Mouse (Mus musculus): ENCODE measurements around the gene Stoml3. TPM values are rescaled to one million over a fixed set of nuclear protein-coding genes. Genes with fewer than 3 reads are reported as not detected.

Stoml3 gene
- polyA plus RNA-seq, 1 experiment from 2014 or later = not detected

DNA sequence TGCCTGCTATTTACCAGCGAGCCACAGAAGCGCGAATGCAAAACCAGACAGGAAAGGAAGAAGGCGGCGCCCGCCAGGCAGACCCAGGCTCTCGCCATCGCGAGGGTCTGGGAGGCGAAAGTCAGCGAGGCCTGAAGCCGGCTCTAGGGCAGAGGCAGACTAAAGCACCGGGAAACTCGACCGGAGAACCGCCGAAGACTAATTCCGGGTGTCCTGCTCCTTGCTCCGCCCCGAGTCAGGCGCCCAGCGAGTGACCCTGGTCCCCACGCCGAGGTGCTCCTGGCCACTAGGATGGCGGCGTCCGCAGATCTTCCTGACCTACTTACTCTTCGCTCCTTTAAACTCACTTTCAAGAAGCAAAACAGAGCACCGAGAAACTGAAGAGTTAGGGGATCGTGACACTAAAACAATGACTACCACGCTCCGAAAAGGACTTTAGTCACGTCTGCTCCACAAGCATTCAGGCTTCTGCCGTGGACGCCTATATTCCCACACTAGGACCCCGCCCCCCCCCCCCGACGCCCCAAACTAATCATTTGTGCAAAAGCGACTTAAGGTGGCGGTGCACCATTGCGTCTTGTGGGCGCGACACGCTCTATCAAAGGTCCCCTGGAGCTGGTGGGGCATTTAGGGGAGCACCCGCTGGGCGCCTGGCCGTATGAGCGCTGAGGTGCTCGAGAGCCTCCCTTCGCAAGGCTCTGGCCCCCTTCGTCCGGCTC is 25.2 kb upstream of the Stoml3 start, which contains the start of the genes Nhlrc3 and Proser1:
Gene Nhlrc3, minus strand, starts transcription at position 287 of the 719 bp plus-strand sequence.
Gene Proser1, plus strand, starts transcription at position 621 of the 719 bp plus-strand sequence.
- H3K36me3 ChIP-seq = peaks cover 33% of the 10 kb centered on the region
- no peaks in the 10 kb centered on the region for H3K9me3 ChIP-seq (replicated peaks)
- peak within 1 kb of the TSS; percentile 86 for H3K27ac ChIP-seq
- peak within 1 kb of the TSS; percentile 79 for H3K4me2 ChIP-seq
- H3K4me1 ChIP-seq = peaks cover 46% of the 10 kb centered on the region
- ATAC-seq = peak; percentile 92
- H3K4me3 ChIP-seq = peak within 1 kb of the TSS; percentile 97
- H3K9ac ChIP-seq = peak within 1 kb of the TSS; percentile 88
- WGBS (ENCODE audit: insufficient replicate concordance) = under 1% methylated on average over 52 of the region's 52 CpGs
- H3K27me3 ChIP-seq (replicated peaks) = no peaks in the 10 kb centered on the region

DNA sequence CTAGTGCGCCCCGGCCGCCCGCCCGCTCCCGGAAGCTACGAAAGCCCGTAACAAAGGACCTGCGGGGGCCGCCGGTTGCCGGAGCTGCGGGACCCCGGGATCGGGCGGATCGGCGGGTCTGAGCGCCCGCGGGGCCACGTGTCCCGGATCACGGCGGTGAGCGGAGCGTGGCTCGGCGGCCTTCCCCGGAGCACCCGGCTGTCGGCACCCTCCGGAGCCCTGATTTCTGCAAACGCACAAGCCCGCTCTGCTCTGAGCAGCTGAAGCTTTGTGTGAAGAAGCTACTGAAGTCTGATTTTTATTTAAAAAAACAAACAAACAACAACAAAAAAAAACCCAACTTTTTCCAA is 24.7 kb upstream of the Stoml3 start:
- Histone ChIP-seq H3K4me2 (peak overlapping the region; percentile 79), H3K27me3 (replicated peaks) (no peaks in the 10 kb centered on the region), H3K4me1 (peaks cover 51% of the 10 kb centered on the region), H3K4me3 (peak overlapping the region; percentile 97), H3K27ac (peak overlapping the region; percentile 86), H3K9me3 (replicated peaks) (no peaks in the 10 kb centered on the region), H3K36me3 (peaks cover 34% of the 10 kb centered on the region), H3K9ac (peak overlapping the region; percentile 88)
- ATAC-seq = peak; percentile 59
- WGBS (ENCODE audit: insufficient replicate concordance) = under 1% methylated on average over 35 of the region's 35 CpGs

DNA sequence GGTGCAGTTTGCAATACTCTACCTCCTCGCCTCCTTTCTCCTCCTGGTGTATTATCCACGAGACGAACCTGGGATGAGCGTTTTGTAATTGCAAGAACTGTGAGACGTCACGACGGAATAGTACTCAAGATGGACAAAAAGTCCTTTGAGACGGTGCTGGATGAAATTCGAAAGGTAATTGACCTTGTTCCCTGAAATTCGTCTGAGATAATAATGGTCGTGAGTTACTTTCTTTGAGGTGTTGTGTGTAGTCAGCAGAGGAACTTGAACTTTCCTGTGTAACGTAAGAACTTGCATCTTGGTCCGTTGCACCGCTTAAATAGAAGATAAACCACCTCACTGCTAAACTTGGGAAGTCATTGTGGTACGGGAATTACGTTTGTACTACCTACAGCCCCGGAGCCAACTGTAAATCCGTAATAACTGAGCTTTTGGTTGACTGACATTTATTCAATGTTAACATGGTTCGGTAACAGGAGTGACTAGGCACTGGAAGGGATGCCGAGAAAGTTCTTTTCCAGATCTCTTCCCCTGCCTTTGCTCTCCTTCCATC is 24.2 kb upstream of the Stoml3 start:
- peak overlapping the region; percentile 97 for H3K4me3 ChIP-seq
- peak overlapping the region; percentile 88 for H3K9ac ChIP-seq
- H3K9me3 ChIP-seq (replicated peaks) = no peaks in the 10 kb centered on the region
- peak overlapping the region; percentile 86 for H3K27ac ChIP-seq
- peaks cover 36% of the 10 kb centered on the region for H3K36me3 ChIP-seq
- WGBS (ENCODE audit: insufficient replicate concordance) = under 1% methylated on average over 20 of the region's 20 CpGs
- no peak for ATAC-seq
- peak overlapping the region; percentile 79 for H3K4me2 ChIP-seq
- H3K4me1 ChIP-seq = peaks cover 54% of the 10 kb centered on the region
- no peaks in the 10 kb centered on the region for H3K27me3 ChIP-seq (replicated peaks)

DNA sequence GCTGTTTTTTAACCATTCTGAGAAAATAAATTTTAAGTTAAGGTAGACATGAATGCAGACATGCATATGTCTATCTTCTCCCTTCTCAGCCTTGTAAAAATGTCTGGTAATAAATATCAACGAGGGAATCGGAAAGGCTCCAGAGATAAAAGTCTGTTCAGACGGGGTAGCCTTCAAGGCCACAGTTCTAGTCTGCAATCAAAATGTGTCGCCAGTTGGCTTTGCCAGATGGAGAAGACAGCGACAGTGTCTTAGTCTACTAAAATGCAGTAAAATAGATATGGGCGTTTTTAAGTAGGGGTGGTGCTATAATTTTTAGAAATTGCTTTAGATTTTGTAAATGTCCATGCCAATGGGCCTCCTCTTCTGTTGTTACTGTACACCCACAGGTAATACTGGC is 23.1 kb upstream of the Stoml3 start:
- Histone ChIP-seq H3K9ac (peak overlapping the region; percentile 88), H3K36me3 (peaks cover 36% of the 10 kb centered on the region), H3K4me3 (peak overlapping the region; percentile 97), H3K27ac (peak overlapping the region; percentile 17; the same call in 1 of the 2 replicates), H3K4me2 (peak overlapping the region; percentile 79), H3K27me3 (replicated peaks) (no peaks in the 10 kb centered on the region), H3K4me1 (peaks cover 61% of the 10 kb centered on the region), H3K9me3 (replicated peaks) (no peaks in the 10 kb centered on the region)
- no peak for ATAC-seq
- WGBS (ENCODE audit: insufficient replicate concordance) = 12% methylated on average over 6 of the region's 6 CpGs

DNA sequence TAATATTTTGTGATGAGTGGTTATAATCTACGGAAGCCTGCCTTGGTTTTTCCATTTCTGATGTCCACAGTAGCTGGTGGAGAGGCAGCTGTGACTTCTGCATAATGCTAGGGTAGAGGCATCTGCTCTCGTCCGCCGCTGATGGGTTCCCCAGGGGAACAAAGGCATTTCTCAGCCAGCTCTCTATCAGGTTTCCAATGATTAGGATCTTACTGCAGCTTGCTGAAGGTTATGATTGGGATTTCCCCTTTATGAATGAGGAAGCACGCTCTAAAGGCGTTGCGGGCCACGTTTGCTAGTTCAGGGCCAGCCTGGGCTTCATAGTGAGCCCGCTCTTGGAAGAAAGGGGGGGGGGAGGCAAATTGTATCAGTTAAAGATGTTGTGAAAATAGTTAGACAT is 22.0 kb upstream of the Stoml3 start:
- H3K4me2 ChIP-seq = peak overlapping the region; percentile 79
- no peaks in the 10 kb centered on the region for H3K27me3 ChIP-seq (replicated peaks)
- no peaks in the 10 kb centered on the region for H3K9me3 ChIP-seq (replicated peaks)
- 70% methylated on average over 9 of the region's 9 CpGs for WGBS (ENCODE audit: insufficient replicate concordance)
- H3K36me3 ChIP-seq = peaks cover 41% of the 10 kb centered on the region
- no peak overlapping the region for H3K9ac ChIP-seq
- no peak overlapping the region for H3K27ac ChIP-seq
- peaks cover 56% of the 10 kb centered on the region for H3K4me1 ChIP-seq
- H3K4me3 ChIP-seq = peak overlapping the region; percentile 97; the same call in 1 of the 2 replicates
- no peak for ATAC-seq

DNA sequence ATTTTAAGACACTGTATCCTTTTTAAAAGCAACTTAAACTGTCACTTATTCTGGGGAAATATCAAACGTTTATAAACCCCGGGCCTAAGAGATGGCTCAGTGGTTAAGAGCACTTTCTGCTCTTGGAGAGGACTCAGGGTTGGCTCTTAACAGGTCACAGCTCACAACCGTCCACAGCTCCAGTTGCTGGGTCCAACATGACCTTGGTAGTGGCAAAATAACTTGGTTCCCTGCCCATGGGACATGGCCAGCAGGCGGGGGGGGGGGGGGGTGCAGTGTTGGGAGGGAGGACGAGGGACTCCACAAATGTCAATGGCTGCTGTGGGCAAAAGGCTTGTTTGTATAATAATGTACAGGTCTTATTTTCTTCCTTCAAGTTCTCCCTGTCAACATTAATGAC is 21.1 kb upstream of the Stoml3 start:
- ATAC-seq = no peak
- Histone ChIP-seq H3K9me3 (replicated peaks) (no peaks in the 10 kb centered on the region), H3K27ac (no peak overlapping the region), H3K36me3 (peaks cover 50% of the 10 kb centered on the region), H3K4me3 (no peak overlapping the region), H3K4me1 (peaks cover 48% of the 10 kb centered on the region), H3K27me3 (replicated peaks) (no peaks in the 10 kb centered on the region), H3K9ac (no peak overlapping the region), H3K4me2 (no peak overlapping the region)
- WGBS (ENCODE audit: insufficient replicate concordance) = 67% methylated on average over 5 of the region's 5 CpGs

DNA sequence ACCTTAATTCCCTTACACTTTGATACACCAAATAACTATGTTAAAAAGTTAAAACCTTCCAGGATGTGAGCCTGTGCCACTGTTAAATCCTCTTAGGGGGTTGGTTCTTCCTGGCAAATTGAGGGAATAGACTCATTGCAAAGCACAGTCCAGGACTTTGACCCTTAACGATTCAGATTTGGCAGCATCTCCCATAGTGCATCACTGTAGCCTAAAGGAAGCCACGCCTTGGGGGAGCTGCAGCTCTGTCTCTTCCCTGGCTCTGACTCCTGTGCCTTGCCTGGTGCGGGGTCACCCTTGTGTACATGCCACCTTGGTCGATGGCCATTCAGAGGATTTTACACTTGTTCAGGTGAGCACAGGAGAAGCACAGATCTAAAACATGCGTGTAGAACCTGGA is 18.8 kb upstream of the Stoml3 start:
- WGBS (ENCODE audit: insufficient replicate concordance) = 81% methylated on average over 5 of the region's 5 CpGs
- H3K27me3 ChIP-seq (replicated peaks) = no peaks in the 10 kb centered on the region
- no peak overlapping the region for H3K4me2 ChIP-seq
- peaks cover 73% of the 10 kb centered on the region for H3K36me3 ChIP-seq
- H3K27ac ChIP-seq = no peak overlapping the region
- H3K9me3 ChIP-seq (replicated peaks) = no peaks in the 10 kb centered on the region
- no peak overlapping the region for H3K4me3 ChIP-seq
- H3K4me1 ChIP-seq = peaks cover 45% of the 10 kb centered on the region
- no peak overlapping the region for H3K9ac ChIP-seq
- peak; percentile 45; the same call in 1 of the 2 replicates for ATAC-seq

DNA sequence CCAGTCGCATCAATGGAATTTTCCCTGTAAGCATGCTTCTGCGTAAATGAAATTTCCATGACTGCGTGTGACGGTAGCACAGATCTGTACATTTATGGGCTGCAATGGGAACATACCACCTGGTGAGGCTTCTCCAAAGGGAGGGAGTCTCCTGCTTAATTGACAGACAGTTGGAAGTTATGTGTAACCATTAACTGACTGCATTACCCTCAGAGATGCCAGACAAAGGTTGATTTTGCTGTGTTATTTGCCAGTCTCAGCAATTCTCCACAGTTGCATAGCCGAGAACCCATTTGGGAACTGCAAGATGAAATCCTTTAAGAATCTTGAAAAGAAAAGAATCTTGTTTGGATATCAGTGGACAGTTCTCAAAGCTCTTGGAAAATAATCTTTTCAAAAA is 16.4 kb upstream of the Stoml3 start:
- peaks cover 90% of the 10 kb centered on the region for H3K36me3 ChIP-seq
- no peak for ATAC-seq
- no peaks in the 10 kb centered on the region for H3K9me3 ChIP-seq (replicated peaks)
- no peaks in the 10 kb centered on the region for H3K27me3 ChIP-seq (replicated peaks)
- peaks cover 22% of the 10 kb centered on the region for H3K4me1 ChIP-seq
- WGBS (ENCODE audit: insufficient replicate concordance) = 91% methylated on average over 5 of the region's 5 CpGs
- H3K4me3 ChIP-seq = no peak overlapping the region
- no peak overlapping the region for H3K4me2 ChIP-seq
- no peak overlapping the region for H3K9ac ChIP-seq
- no peak overlapping the region for H3K27ac ChIP-seq

DNA sequence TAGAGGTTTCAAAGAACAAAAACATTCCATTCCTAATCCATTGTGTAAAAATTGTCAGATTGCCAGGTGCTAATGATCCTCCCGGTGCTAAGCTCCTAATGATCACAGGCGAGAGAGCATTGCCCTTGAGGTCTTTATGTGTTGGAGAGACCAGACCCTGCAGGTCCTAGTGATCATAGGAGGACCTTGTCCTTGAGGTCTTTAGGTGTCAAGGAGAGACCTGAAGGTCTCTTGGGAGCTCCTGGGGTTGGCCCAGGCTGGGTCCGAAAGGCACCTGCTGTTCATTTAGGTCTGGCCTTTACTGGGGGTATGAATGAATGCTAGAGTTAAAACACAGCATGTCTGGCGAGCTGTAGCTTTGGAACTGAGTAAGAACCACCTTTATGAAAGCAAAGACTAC is 14.3 kb upstream of the Stoml3 start:
- no peak overlapping the region for H3K4me3 ChIP-seq
- H3K27me3 ChIP-seq (replicated peaks) = no peaks in the 10 kb centered on the region
- ATAC-seq = no peak
- H3K36me3 ChIP-seq = peaks cover 97% of the 10 kb centered on the region
- no peaks in the 10 kb centered on the region for H3K9me3 ChIP-seq (replicated peaks)
- 80% methylated on average over 4 of the region's 4 CpGs for WGBS (ENCODE audit: insufficient replicate concordance)
- H3K9ac ChIP-seq = no peak overlapping the region
- H3K27ac ChIP-seq = no peak overlapping the region
- H3K4me2 ChIP-seq = no peak overlapping the region
- H3K4me1 ChIP-seq = peaks cover 7% of the 10 kb centered on the region; the same call in 1 of the 2 replicates

DNA sequence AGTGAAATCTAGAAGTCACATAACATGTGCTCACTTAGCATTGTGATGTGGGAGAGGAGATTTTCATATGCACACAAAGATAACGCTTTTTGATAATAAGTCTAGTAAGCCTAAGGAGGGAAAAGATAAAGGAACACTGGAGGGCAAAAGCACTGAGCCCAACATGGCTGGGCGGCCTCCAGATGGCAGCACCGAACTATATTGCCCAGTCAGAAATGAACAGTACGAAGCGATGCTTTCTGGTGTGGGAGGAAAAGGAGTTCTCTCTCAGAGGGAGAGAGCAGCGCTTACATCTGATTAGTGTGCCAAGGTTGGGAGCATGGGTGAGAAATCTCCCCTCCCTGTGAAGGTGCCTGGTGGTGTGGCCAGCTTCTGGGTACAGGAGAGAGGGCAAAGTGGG is 12.6 kb upstream of the Stoml3 start:
- no peaks in the 10 kb centered on the region for H3K9me3 ChIP-seq (replicated peaks)
- no peak for ATAC-seq
- H3K36me3 ChIP-seq = peaks cover 95% of the 10 kb centered on the region
- no peaks in the 10 kb centered on the region for H3K4me1 ChIP-seq
- WGBS (ENCODE audit: insufficient replicate concordance) = 71% methylated on average over 6 of the region's 6 CpGs
- no peak overlapping the region for H3K9ac ChIP-seq
- no peak overlapping the region for H3K4me3 ChIP-seq
- H3K4me2 ChIP-seq = no peak overlapping the region
- no peaks in the 10 kb centered on the region for H3K27me3 ChIP-seq (replicated peaks)
- H3K27ac ChIP-seq = no peak overlapping the region

DNA sequence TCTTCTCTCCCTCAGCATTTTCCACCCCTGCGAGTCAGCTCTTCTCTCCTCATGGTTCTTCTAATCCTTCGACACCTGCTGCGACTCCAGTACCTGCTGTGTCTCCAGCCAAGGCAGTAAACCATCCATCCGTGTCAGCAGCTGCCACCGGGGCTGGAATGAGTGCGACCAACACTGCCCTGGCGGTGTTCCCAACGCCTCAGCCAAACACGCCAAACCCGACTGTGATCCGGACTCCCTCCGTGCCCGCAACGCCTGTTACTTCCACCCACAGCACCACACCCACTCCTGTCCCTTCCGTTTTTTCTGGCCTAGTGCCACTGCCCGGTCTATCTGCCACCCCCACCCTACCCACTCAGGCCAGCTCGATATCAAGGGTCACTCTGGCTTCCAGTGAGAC is 11.0 kb upstream of the Stoml3 start:
- 89% methylated on average over 17 of the region's 17 CpGs for WGBS (ENCODE audit: insufficient replicate concordance)
- no peaks in the 10 kb centered on the region for H3K9me3 ChIP-seq (replicated peaks)
- peaks cover 92% of the 10 kb centered on the region for H3K36me3 ChIP-seq
- H3K4me1 ChIP-seq = no peaks in the 10 kb centered on the region
- H3K27ac ChIP-seq = no peak overlapping the region
- H3K4me2 ChIP-seq = no peak overlapping the region
- no peaks in the 10 kb centered on the region for H3K27me3 ChIP-seq (replicated peaks)
- H3K9ac ChIP-seq = no peak overlapping the region
- H3K4me3 ChIP-seq = no peak overlapping the region
- ATAC-seq = no peak

DNA sequence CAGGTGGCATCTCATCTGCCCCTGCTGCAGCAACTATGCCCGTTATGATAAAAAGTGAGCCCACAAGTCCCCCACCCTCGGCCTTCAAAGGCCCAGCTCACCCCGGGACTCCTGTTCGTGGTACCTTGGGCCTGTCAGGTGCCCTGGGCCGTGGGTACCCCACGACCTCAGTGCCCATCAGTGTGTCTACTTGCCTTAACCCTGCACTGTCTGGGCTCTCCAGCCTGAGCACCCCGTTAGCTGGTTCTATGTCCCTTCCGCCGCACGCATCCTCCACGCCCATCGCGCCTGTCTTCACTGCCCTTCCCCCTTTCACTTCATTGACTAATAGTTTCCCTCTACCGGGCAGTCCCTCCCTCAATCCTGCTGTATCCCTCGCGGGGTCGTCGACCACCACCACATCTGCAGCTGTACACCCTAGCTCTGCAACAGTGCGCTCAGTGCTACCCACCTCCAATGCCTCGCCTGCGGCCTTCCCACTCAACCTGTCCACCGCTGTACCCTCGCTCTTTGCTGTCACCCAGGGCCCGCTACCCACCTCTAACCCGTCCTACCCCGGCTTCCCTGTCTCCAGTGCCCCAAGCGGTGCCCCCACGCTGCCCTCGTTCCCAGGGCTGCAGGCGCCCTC is 9.9 kb upstream of the Stoml3 start:
- 0 out of 2 replicates have a peak, but pooled peaks have one; percentile 35 for ATAC-seq
- Histone ChIP-seq H3K4me3 (no peak overlapping the region), H3K27me3 (replicated peaks) (no peaks in the 10 kb centered on the region), H3K36me3 (peaks cover 84% of the 10 kb centered on the region), H3K9ac (no peak overlapping the region), H3K4me1 (no peaks in the 10 kb centered on the region), H3K9me3 (replicated peaks) (no peaks in the 10 kb centered on the region), H3K27ac (no peak overlapping the region), H3K4me2 (no peak overlapping the region)
- 90% methylated on average over 30 of the region's 30 CpGs for WGBS (ENCODE audit: insufficient replicate concordance)
